Mouse (Mus musculus) hindbrain, embryonic 10.5 days (tissue): ENCODE measurements around the gene 6820408C15Rik. TPM values are rescaled to one million over a fixed set of nuclear protein-coding genes. Genes with fewer than 3 reads are reported as not detected.

ENCODE experiments used
- DNase-seq: peaks from one replicate; pipeline ENCODE4 v3.0.0-alpha.2; 2017; ENCODE audit warnings: low spot score
- H3K27ac ChIP-seq: fragments of 300-500 bp; sonication (generic); 2 replicates; pipeline ENCODE4 v1.5.1; 2016; ENCODE audit warnings: mild to moderate bottlenecking, moderate library complexity
- H3K27me3 ChIP-seq: fragments of 300-500 bp; sonication (generic); 2 replicates; pipeline ENCODE4 v1.6.1; 2016; ENCODE audit warnings: mild to moderate bottlenecking; ENCODE audit not compliant: poor library complexity, insufficient read depth, severe bottlenecking
- H3K36me3 ChIP-seq: fragments of 300-500 bp; sonication (generic); 2 replicates; pipeline ENCODE4 v1.6.1; 2016; ENCODE audit warnings: mild to moderate bottlenecking, moderate library complexity
- H3K4me1 ChIP-seq: fragments of 300-500 bp; sonication (generic); replicated peaks from 2 replicates; pipeline ENCODE4 v1.6.1; 2016; ENCODE audit warnings: mild to moderate bottlenecking
- H3K4me3 ChIP-seq: fragments of 300-500 bp; sonication (generic); 2 replicates; pipeline ENCODE4 v1.5.1; 2016; ENCODE audit warnings: mild to moderate bottlenecking, moderate library complexity
- H3K9me3 ChIP-seq: fragments of 300-500 bp; sonication (generic); 2 replicates; pipeline ENCODE4 v1.6.1; 2016; ENCODE audit warnings: mild to moderate bottlenecking, moderate library complexity
- WGBS: fragments of 180-500 bp; shearing (Covaris S2); methylation state at CpG from one replicate; pipeline ENCODE4 v1.1.7; 2016; 5-methylcytosine and 5-hydroxymethylcytosine counted together
- polyA plus RNA-seq: library from polyadenylated mRNA; unstranded; fragments of >200 nt; fragmentation: Nextera tagmentation; extraction: Ambion mirVana; gene quantifications from 2 replicates; pipeline ENCODE4 v1.2.1, GENCODE M21; 2016

The 6820408C15Rik gene
- polyA plus RNA-seq, 1 experiment from 2014 or later: 3.3 TPM

DNA sequence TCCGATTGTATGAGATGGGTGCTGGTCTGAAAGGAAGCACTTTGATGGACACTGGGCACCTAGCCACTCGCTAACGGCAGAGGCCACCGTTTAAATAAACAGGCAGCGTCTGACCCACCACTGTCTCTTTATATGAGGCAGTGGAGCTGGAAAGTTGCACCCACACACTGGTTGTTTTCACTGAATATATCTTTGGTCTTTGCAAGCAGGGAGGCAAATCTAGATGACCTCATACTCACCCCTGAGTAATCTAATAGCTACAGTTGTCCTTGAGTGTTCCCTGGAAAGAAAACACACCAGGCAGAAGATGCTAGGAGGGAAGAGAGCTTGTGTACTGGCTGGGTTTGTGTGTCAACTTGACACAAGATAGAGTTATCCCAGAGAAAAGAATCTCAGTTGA is 32.1 kb downstream of the 6820408C15Rik start:
- WGBS: 59% methylated on average over 5 of the region's 5 CpGs
- no peaks in the 10 kb centered on the region for H3K36me3 ChIP-seq
- DNase-seq: no peak
- no peak overlapping the region for H3K27ac ChIP-seq
- H3K9me3 ChIP-seq: no peaks in the 10 kb centered on the region
- H3K4me1 ChIP-seq: peaks cover 14% of the 10 kb centered on the region
- H3K4me3 ChIP-seq: no peak overlapping the region
- H3K27me3 ChIP-seq: no peaks in the 10 kb centered on the region; the same call in 1 of the 2 replicates

DNA sequence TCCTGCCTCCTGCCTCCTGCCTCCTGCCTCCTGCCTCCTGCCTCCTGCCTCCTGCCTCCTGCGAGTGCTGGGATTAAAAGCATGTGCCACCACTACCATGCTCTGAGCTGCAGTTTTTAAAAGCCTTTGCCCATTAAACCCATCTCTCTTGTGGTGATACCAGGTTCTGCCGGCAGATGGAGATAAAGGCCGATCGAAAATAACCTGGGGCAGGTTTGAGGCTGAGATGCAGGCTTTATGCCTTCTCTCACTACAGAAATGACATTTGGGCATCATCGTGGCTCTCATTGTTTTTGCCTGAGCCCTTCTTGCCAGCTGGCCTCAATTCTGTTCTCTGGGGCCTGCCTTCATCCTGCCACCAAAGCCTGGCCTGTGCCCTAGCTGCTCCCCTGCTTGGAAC is 34.9 kb downstream of the 6820408C15Rik start:
- H3K36me3 ChIP-seq: no peaks in the 10 kb centered on the region

GRCm38 (mm10) chr2:152452101-152452781 is 36.9 kb downstream of the 6820408C15Rik start:
- no peak overlapping the region for H3K4me3 ChIP-seq
- 74% methylated on average over 4 of the region's 4 CpGs for WGBS
- H3K27me3 ChIP-seq: 0 out of 2 replicates have a peak, but pooled peaks cover 5% of the 10 kb centered on the region
- H3K27ac ChIP-seq: no peak overlapping the region
- no peaks in the 10 kb centered on the region for H3K9me3 ChIP-seq
- H3K4me1 ChIP-seq: peaks cover 7% of the 10 kb centered on the region
- DNase-seq: no peak
- H3K36me3 ChIP-seq: no peaks in the 10 kb centered on the region

More for the DNA sequence above, 34.9 kb downstream of the 6820408C15Rik start:
- Histone ChIP-seq H3K27ac (no peak overlapping the region), H3K4me1 (peaks cover 11% of the 10 kb centered on the region), H3K9me3 (no peaks in the 10 kb centered on the region), H3K27me3 (0 out of 2 replicates have a peak, but pooled peaks cover 3% of the 10 kb centered on the region), H3K4me3 (no peak overlapping the region)
- DNase-seq: peak; percentile 69
- WGBS: 5% methylated on average over 5 of the region's 5 CpGs

- no peak for DNase-seq
- 0 out of 2 replicates have a peak, but pooled peaks cover 9% of the 10 kb centered on the region for H3K27me3 ChIP-seq
- 74% methylated on average over 13 of the region's 13 CpGs for WGBS
- H3K4me1 ChIP-seq: no peaks in the 10 kb centered on the region
- no peaks in the 10 kb centered on the region for H3K9me3 ChIP-seq
- H3K27ac ChIP-seq: no peak overlapping the region
- H3K4me3 ChIP-seq: no peak overlapping the region
- no peaks in the 10 kb centered on the region for H3K36me3 ChIP-seq
Observed at GRCm38 (mm10) chr2:152459241-152459640, 43.9 kb downstream of the 6820408C15Rik start.

DNA sequence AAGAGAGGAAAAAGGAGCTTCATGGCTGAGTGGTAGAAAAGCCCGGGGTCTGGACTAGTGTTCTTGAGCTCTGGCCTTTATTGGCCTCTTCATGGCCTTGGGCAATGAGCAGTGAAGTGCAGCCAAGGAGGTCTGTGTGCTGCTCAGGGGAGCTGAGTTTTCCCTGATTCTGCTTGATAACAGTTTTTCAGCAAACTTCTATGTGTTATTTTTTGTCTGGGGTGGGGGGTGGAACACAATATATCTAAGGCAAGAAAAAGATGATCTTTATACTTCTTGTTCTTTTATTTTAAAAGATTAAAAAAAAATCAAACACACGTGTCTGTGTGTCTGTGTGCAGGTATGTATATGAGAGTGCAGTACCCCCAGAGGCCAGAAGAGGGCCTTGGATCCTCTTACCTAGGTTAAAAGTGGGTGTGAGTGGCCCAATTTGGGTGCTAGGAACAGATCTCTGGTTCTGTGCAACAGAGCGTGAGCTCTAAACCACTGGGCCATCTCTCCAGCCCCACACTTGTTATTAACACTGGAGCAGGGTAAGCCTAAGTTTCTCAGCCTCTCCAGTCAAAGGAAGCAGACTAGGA is 49.3 kb downstream of the 6820408C15Rik start, which contains the start of gene Defb23:
TSS of gene Defb23 (minus strand) at position 51 of the 581 bp plus-strand sequence.
- Histone ChIP-seq H3K4me3 (no peak within 1 kb of the TSS), H3K27ac (no peak within 1 kb of the TSS), H3K27me3 (no peaks in the 10 kb centered on the region; the same call in 1 of the 2 replicates), H3K4me1 (no peaks in the 10 kb centered on the region), H3K9me3 (no peaks in the 10 kb centered on the region), H3K36me3 (no peaks in the 10 kb centered on the region)
- WGBS: 87% methylated on average over 3 of the region's 3 CpGs
- DNase-seq: no peak

GRCm38 (mm10) chr2:152470973-152471372 is 55.6 kb downstream of the 6820408C15Rik start:
- peak; percentile 15 for DNase-seq
- no peak overlapping the region for H3K4me3 ChIP-seq
- no peaks in the 10 kb centered on the region for H3K4me1 ChIP-seq
- WGBS: 38% methylated on average over 7 of the region's 7 CpGs
- no peak overlapping the region for H3K27ac ChIP-seq
- H3K36me3 ChIP-seq: no peaks in the 10 kb centered on the region
- H3K9me3 ChIP-seq: no peaks in the 10 kb centered on the region
- no peaks in the 10 kb centered on the region; the same call in 1 of the 2 replicates for H3K27me3 ChIP-seq

DNA sequence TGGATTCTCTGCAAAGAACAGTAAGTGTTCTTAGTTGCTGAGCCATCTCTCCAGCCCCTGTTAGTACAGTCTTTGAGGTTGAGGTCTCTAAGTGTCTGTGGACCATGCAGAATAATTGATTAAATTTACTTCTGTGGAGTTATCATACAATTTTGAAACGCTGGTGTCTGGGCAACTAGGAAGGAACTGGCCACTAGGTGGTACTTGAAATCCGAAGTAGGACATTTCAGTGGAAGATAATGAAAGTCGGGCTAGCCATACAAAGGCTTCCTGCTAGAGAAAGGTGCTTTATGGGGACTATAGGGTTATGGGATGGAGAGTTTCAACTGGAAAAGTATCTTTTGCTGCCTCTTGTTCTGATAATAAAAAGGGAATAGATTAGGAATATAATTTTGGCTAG is 57.0 kb downstream of the 6820408C15Rik start:
- H3K4me3 ChIP-seq: no peak overlapping the region
- H3K9me3 ChIP-seq: no peaks in the 10 kb centered on the region
- no peak overlapping the region for H3K27ac ChIP-seq
- 36% methylated on average over 3 of the region's 3 CpGs for WGBS
- no peaks in the 10 kb centered on the region for H3K36me3 ChIP-seq
- no peaks in the 10 kb centered on the region for H3K4me1 ChIP-seq
- DNase-seq: no peak
- no peaks in the 10 kb centered on the region for H3K27me3 ChIP-seq

- H3K27me3 ChIP-seq: no peaks in the 10 kb centered on the region
- no peak within 1 kb of the TSS for H3K27ac ChIP-seq
- WGBS: 77% methylated on average over 2 of the region's 2 CpGs
- no peaks in the 10 kb centered on the region for H3K36me3 ChIP-seq
- no peak for DNase-seq
- H3K4me1 ChIP-seq: no peaks in the 10 kb centered on the region
- H3K4me3 ChIP-seq: no peak within 1 kb of the TSS
- no peaks in the 10 kb centered on the region for H3K9me3 ChIP-seq
Observed at GRCm38 (mm10) chr2:152476763-152477162, 61.4 kb downstream of the 6820408C15Rik start, which contains the start of gene Defb20. Defb20 (plus strand) TSS chr2:152477063.

- DNase-seq: no peak
- no peak overlapping the region for H3K27ac ChIP-seq
- no peaks in the 10 kb centered on the region for H3K9me3 ChIP-seq
- H3K4me1 ChIP-seq: 0 out of 2 replicates have a peak, but pooled peaks cover 5% of the 10 kb centered on the region
- WGBS: 89% methylated on average over 3 of the region's 3 CpGs
- H3K27me3 ChIP-seq: no peaks in the 10 kb centered on the region
- no peak overlapping the region for H3K4me3 ChIP-seq
- H3K36me3 ChIP-seq: no peaks in the 10 kb centered on the region
Observed at GRCm38 (mm10) chr2:152480881-152481280, 65.5 kb downstream of the 6820408C15Rik start.

DNA sequence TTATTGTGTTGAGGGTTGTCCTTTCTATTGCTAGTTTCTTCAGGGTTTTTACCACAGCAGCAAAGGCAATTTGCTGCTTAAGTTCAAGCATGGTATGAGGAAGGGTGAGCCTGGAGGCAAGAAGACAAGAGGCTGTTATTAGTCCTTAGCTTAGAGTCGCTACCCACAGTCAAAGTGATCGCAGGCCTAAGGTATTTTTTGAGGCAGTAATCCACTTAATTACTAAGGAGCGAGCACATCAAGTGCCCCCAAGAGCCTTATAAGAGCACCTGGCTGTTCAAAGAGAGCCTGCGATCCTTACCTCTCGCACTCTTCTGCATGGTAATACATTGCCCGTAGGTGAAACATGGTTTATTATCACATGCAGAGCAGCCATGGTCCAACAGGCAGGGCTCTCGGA is 66.3 kb downstream of the 6820408C15Rik start:
- H3K9me3 ChIP-seq: no peaks in the 10 kb centered on the region
- H3K4me1 ChIP-seq: 0 out of 2 replicates have a peak, but pooled peaks cover 5% of the 10 kb centered on the region
- DNase-seq: no peak
- H3K4me3 ChIP-seq: no peak overlapping the region
- H3K27ac ChIP-seq: no peak overlapping the region
- H3K36me3 ChIP-seq: no peaks in the 10 kb centered on the region
- no peaks in the 10 kb centered on the region for H3K27me3 ChIP-seq
- 92% methylated on average over 7 of the region's 7 CpGs for WGBS

DNA sequence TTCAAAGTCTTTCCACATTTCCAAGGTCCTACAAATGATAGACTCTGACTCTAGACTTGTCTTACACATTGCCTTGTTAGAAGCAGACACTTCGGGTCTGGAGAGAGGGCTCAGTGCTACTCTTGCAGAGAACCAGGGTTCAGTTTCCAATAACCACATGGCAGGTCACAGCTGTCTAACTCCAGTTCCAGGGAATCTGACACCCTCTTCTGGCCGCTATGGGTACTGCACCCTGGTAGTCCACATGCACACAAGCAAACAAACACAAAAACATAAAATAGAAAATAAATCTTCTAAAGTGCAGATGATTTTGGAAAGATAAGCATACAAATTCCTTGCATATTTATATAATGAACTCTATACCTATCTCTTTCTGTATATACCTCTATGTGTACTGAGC is 71.6 kb downstream of the 6820408C15Rik start:
- WGBS: 76% methylated on average over 2 of the region's 2 CpGs
- no peaks in the 10 kb centered on the region for H3K36me3 ChIP-seq
- no peak for DNase-seq

DNA sequence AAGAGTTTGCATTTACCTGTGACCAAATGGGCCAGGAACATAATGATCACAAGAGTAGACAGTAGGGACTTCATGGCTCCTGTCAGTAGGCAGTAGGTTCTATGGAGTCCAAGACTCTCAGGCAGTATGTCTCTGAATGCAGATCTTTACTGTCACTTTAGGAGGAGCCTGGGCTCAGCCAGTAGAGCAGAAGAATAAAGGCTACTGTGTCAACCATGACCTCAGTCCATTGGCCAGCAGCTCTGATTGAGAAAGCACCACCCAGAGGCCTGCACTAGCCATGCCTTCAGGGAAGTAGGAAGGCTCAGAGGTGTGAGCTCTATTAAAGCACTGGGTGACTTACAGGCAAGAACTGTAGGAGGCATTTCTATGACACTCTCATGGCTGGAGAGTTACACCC is 74.7 kb downstream of the 6820408C15Rik start, which contains the start of gene Defb22:
TSS of gene Defb22 (minus strand) at position 101 of the 400 bp plus-strand sequence.
- H3K36me3 ChIP-seq: no peaks in the 10 kb centered on the region
- no peak within 1 kb of the TSS for H3K27ac ChIP-seq
- H3K27me3 ChIP-seq: no peaks in the 10 kb centered on the region
- no peak within 1 kb of the TSS for H3K4me3 ChIP-seq
- 0 out of 2 replicates have a peak, but pooled peaks cover 5% of the 10 kb centered on the region for H3K4me1 ChIP-seq
- 0 out of 2 replicates have a peak, but pooled peaks cover 3% of the 10 kb centered on the region for H3K9me3 ChIP-seq
- no peak for DNase-seq

More for the DNA sequence above, 71.6 kb downstream of the 6820408C15Rik start:
- Histone ChIP-seq H3K27ac (no peak overlapping the region), H3K9me3 (0 out of 2 replicates have a peak, but pooled peaks cover 3% of the 10 kb centered on the region), H3K4me1 (0 out of 2 replicates have a peak, but pooled peaks cover 5% of the 10 kb centered on the region), H3K27me3 (no peaks in the 10 kb centered on the region), H3K4me3 (no peak overlapping the region)

- H3K4me3 ChIP-seq: no peak overlapping the region
- H3K36me3 ChIP-seq: no peaks in the 10 kb centered on the region
- H3K27ac ChIP-seq: no peak overlapping the region
- no peaks in the 10 kb centered on the region for H3K27me3 ChIP-seq
- no peak for DNase-seq
- WGBS: 78% methylated on average over 6 of the region's 6 CpGs
- no peaks in the 10 kb centered on the region for H3K4me1 ChIP-seq
- H3K9me3 ChIP-seq: no peaks in the 10 kb centered on the region
Observed at GRCm38 (mm10) chr2:152493151-152493550, 77.8 kb downstream of the 6820408C15Rik start.
